Mouse (Mus musculus) gonadal fat pad, adult 2 months (tissue): ENCODE measurements around the gene Rad51b. TPM values are rescaled to one million over a fixed set of nuclear protein-coding genes. Genes with fewer than 3 reads are reported as not detected.

Experiments used
- DNase-seq: peaks from one replicate; pipeline ENCODE4 v3.0.0-alpha.2; 2012; ENCODE audit warnings: low read depth
- polyA plus RNA-seq: library from polyadenylated mRNA; depleted of rRNA; stranded (reverse); fragments of >200 nt; gene quantifications from 2 replicates; pipeline ENCODE4 v1.2.3, GENCODE M21; 2012

Gene Rad51b
- polyA plus RNA-seq, 1 experiment: 0.90 TPM

GRCm38 (mm10) chr12:79762570-79763275, 465.6 kb downstream of the Rad51b start:
- DNase-seq: no peak

DNA sequence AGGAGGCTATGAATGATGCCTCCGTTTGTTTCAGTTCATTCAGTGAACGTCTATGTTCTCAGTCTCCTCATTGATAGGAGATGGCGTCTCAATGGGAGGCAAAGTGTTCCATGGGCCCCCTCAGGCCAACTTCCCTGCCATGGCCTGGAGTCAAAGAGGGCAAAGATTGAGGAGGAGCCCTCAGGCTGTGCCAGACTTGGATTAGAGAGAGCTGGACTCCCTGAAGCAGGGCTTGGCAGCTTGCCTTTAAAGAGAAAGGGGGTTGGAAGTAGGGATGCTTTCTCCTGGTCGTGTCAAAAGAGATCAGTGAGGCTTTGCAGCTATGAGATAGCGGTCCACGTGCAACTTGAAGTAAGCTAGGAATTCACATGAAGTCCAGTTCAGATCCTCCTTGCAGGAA, 469.0 kb downstream of the Rad51b start:
- no peak for DNase-seq

DNA sequence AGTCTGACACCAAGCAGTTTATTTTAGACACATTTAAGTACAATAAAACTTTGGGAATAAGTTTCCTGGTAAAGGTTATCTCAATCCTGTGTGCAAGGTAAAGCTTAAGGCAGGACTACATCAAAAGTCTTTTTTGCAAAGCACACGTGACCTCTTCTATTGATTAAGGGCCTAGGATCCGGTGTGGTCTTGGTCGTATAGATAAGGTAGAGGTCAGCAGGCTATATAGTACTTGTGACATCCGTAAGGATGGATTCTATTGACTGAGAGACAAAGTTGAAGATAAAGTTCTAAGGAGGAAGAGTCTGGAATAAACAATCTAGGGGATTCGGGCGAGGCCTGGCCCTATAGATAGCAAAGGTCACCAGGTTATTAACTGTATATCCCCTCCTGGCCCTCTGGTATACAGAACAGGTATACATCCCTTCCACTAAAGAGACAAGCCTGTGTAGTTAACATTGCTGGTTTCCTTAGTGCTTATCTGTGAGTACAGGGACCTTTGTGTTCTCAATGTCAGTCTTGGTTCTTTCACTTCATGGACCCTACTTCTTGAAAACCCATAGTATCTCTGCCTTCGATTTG, 471.8 kb downstream of the Rad51b start:
- no peak for DNase-seq

- DNase-seq: no peak
Measured at GRCm38 (mm10) chr12:79769763-79770162, 472.7 kb downstream of the Rad51b start.

DNA sequence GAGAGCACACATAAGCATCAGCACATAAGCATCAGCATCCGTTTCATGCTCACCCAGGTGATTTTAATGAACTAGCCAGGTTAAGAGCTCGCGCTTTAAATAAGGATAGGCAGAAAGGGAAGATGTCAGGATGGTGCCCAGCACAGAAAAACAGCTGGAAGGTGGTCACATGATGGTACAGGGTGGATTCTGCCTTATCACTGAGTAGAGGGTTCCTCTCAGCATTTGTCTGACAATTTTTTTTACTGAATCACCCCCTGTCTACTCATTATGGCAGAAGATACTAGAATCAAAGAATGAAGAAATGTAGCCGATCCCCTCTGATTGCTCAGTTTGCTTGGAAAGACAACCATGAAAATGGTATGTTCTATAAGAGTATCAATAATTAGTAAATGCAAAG, 474.1 kb downstream of the Rad51b start:
- DNase-seq: no peak

DNA sequence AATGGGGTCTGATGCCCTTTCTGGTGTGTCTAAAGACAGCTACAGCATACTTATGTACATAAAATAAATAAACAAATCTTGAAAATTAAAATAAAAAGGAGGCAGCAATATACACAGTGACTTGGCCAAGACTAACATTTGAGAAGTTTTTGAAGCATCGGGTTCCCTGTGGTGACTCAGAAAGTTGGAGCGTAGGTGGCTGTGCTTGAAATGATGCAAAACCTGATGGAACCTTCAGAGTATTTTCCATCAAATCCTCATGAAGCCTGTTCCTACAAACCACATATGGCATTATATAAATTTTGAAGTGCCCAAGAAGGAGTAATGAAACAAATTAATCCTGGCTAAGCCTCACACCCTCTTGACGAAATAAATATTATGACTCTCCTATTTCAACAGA, 474.7 kb downstream of the Rad51b start:
- no peak for DNase-seq

- DNase-seq: no peak
Measured at GRCm38 (mm10) chr12:79773246-79773645, 476.2 kb downstream of the Rad51b start.

DNA sequence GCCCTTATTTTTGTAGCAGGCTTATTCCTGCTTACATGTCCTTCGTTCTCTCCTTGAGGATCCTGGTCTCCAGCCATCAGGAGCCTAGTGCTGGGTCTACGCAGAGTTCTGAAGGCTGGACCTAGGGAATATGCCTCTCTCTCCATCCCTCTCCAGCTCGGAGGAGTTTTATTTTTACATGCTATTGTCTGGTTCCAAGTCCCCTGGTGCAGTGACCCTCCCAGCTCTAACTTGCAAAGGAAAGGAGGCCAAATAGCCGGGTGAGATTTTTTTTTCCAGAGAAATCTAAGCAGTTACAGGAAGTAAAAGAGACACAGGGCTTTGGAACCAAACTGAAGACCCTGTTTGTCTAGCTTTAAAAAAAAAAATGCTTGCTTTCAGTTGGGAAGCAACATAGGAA, 477.5 kb downstream of the Rad51b start:
- no peak for DNase-seq

GRCm38 (mm10) chr12:79776828-79777227, 479.7 kb downstream of the Rad51b start:
- no peak for DNase-seq

- no peak for DNase-seq
Measured at GRCm38 (mm10) chr12:79780745-79781144, 483.7 kb downstream of the Rad51b start.

- no peak for DNase-seq
Measured at GRCm38 (mm10) chr12:79781788-79782187, 484.7 kb downstream of the Rad51b start.

GRCm38 (mm10) chr12:79782444-79783117, 485.5 kb downstream of the Rad51b start:
- DNase-seq: no peak

DNA sequence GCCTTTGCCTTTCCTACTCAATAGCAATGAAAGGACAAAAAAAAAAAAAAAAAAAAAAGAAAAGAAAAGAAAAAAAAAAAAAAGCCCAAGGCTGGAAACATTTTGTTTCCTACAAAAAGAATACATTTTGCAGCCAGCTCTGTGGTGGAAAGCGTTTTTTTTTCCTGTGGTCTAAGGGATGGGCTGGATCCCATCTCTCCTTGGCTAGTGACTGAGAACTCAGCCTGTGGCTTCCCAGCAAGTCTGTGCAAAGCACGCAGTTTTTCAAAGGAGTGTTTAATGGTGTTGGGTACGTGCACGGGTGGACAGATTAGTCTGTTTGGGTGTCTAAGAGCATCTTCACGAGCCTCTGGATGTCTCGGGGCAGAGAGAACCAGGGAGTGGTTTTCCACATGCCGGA, 487.1 kb downstream of the Rad51b start:
- no peak for DNase-seq

DNA sequence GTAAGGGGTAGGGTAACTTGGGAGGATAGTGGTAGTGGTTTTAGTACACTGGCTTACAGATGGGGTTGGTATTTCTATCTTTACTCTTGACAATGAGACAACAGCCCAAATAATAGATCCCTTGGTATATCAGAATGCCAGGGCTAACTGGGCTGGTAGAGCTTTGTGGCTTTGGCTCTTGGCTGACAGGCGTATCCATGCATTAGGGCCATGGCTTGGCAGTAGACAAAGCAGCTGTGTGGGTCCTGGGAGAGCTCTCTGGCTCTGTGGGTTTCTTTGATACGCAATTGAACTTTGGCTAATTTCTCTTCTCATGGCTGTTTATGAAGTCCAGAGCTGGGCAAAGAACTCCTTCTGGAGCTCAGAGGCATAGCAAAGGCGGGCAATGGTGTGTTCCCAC, 488.6 kb downstream of the Rad51b start:
- DNase-seq: no peak

GRCm38 (mm10) chr12:79787538-79787937, 490.5 kb downstream of the Rad51b start:
- no peak for DNase-seq

GRCm38 (mm10) chr12:79788340-79788739, 491.3 kb downstream of the Rad51b start:
- no peak for DNase-seq

GRCm38 (mm10) chr12:79789481-79789880, 492.4 kb downstream of the Rad51b start:
- DNase-seq: no peak

DNA sequence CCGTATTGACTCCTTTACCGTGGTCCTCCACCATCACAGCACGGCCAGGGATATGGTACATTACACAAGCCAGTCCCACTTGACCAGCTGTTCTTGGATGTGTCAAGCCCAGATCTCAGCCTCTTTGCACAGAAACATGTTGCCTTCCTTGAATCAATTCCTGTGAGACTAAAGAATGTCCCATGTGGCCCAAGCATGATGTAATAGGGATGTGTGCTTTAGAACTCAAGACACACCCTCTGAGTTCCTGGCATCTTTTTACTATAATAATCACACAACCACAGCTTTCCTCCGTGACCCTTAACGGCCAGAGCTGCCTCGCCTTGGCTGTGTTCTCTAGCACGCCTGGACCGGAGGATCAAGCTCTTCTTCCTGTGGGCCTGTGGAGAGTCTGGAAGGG, 496.3 kb downstream of the Rad51b start:
- DNase-seq: no peak

- DNase-seq: no peak
Measured at GRCm38 (mm10) chr12:79794802-79795201, 497.7 kb downstream of the Rad51b start.

DNA sequence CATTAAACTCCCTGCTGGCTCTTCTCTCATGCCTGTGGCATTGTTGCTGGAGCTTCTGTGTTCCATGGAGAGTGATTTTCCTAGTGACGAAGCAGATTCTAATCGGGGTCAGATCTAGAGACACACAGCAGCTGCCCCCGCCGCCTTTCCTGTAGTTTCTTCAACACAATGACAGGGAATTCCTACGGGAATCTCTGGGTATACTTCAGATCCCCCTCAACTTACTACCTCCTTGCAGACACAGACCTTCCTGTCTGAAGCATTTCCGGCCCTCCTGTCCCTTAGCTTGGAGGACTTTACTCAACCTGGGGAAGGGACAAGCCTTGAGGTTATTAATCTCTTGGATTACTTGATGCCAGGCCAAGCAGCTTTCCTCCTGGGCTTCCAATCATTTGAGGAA, 499.2 kb downstream of the Rad51b start:
- DNase-seq: no peak

DNA sequence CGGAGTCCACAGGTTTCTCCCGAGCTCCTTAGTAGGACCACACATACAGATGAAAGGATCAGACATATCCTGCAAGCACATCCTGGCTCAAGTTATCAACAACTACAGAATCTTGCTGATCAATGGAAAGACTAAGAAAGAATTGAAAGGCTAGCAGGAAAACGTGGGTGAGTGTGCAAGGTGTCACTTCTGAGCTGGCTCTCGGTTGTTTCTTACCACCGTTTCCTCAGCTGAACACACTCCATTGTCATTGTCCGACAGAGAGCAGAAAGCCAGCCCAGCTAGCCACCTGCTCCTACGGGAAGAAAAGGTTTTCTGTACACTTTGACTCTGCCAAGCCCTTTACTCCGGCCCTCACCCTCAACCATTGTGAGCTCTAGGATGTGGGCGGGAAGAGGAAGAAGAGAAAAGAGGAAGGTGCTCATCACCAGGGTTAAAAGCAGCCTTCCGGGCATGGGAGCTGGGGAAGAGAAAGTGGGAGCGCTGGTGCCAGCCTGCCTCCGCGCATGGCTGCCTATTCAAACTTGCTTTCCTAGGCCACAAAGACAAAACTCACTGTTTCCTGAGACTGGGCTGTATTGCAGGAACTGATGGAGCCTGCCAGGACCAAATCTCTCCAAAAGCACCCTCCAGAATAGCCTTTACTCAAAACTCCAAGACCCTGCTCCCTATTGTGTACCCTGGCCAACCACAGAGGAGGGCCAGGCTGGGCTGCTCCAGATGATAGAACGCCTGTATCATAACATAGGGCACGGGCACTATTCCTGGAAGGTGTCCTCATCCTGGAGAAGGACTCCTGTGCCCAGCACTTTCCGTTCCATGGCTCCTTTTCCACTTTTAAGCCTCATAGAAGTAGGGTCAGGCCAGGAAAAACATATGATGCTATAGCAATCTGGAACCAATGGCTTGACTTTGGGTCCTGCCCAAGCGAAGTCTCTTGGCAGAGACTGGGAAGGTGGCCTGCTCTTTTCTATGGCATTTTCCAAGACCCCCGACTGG, 500.0 kb downstream of the Rad51b start:
- DNase-seq: no peak

- DNase-seq: no peak
Measured at GRCm38 (mm10) chr12:79798488-79798887, 501.4 kb downstream of the Rad51b start.
